Comparison of ENCODE assay signal across 23 mouse cellular contexts in the genomic region with DNA sequence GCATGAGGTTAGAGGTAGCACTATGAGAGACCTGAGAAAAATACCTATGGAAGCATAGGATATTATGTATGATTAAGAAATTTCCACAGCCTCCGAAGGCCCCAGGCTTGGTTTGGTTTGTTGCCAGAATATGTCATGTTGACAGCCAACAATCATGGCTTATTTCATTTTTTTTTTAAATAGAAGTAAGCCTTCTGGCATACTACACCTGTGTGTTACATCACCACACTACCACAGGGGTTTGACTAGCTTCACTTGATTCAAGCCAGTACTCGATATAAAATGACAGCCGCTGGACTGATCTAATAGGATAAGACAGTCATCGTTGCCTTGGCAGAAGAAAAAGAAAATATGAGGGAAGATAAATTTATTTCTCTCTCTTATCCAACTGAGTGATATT.
A peak's percentile ranks its signal among the peaks of the same experiment; 100 is the strongest.
DNase-seq lines count a peak whose midpoint lies in the region; ATAC-seq lines count a peak whose summit lies in the region.
"Had no signal": no experiment of that assay in that cellular context is flagged by ENCODE, and none has a peak within 500 bp of the region (broad histone marks: within the 10 kb centered on the region; RNA-seq: fewer than 3 reads in every experiment).

No protein-coding gene starts in this region.

- H3K9me3 ChIP-seq in embryonic facial prominence, embryonic 14.5 days (ENCODE audit: control insufficient read depth, low read length): no peaks in the 10 kb centered on the region
- no peaks in the 10 kb centered on the region for H3K9me3 ChIP-seq in embryonic facial prominence, embryonic 10.5 days
- H3K9me3 ChIP-seq: embryonic facial prominence, embryonic 12.5 days; embryonic facial prominence, embryonic 15.5 days; forebrain, embryonic 13.5 days; forebrain, embryonic 15.5 days; G1E had no signal

- H3K27ac ChIP-seq in embryonic facial prominence, embryonic 14.5 days (replicated peaks; ENCODE audit: low read depth, low read length): no peak overlapping the region
- no peak overlapping the region for H3K27ac ChIP-seq in embryonic facial prominence, embryonic 10.5 days (replicated peaks)
- H3K27ac ChIP-seq: embryonic facial prominence, embryonic 12.5 days; embryonic facial prominence, embryonic 15.5 days; forebrain, embryonic 13.5 days; forebrain, embryonic 15.5 days had no signal

- ATAC-seq in embryonic facial prominence, embryonic 14.5 days (ENCODE audit: low read depth): no peak
- ATAC-seq: CD4-positive, CD25-positive, alpha-beta regulatory T cell, adult 4 months; forebrain, embryonic 13.5 days; forebrain, embryonic 15.5 days; forebrain, postnatal 0 days had no signal

- no peak overlapping the region for H3K4me2 ChIP-seq in embryonic facial prominence, embryonic 14.5 days (ENCODE audit: low read depth, low read length)
- H3K4me2 ChIP-seq: embryonic facial prominence, embryonic 12.5 days; embryonic facial prominence, embryonic 15.5 days; forebrain, embryonic 13.5 days; forebrain, embryonic 15.5 days had no signal

- no peaks in the 10 kb centered on the region for H3K4me1 ChIP-seq in embryonic facial prominence, embryonic 14.5 days (ENCODE audit: control insufficient read depth, insufficient read depth, low read length)
- no peaks in the 10 kb centered on the region for H3K4me1 ChIP-seq in embryonic facial prominence, embryonic 10.5 days
- H3K4me1 ChIP-seq: embryonic facial prominence, embryonic 12.5 days; embryonic facial prominence, embryonic 15.5 days; forebrain, embryonic 13.5 days; forebrain, embryonic 15.5 days had no signal

- H3K4me3 ChIP-seq in embryonic facial prominence, embryonic 14.5 days (ENCODE audit: low read depth, low read length): no peak overlapping the region
- no peak overlapping the region for H3K4me3 ChIP-seq in embryonic facial prominence, embryonic 10.5 days
- H3K4me3 ChIP-seq: embryonic facial prominence, embryonic 12.5 days; embryonic facial prominence, embryonic 15.5 days; erythroblast, embryonic 14.5 days; forebrain, embryonic 13.5 days; forebrain, embryonic 15.5 days had no signal

- H3K9ac ChIP-seq in embryonic facial prominence, embryonic 14.5 days (ENCODE audit: low read depth, low read length): no peak overlapping the region
- H3K9ac ChIP-seq: embryonic facial prominence, embryonic 12.5 days; embryonic facial prominence, embryonic 15.5 days; forebrain, embryonic 13.5 days; forebrain, embryonic 15.5 days; forebrain, postnatal 0 days had no signal

- peak; percentile 12 for DNase-seq in embryonic facial prominence, embryonic 14.5 days (ENCODE audit: low spot score)
- no peak for DNase-seq in embryonic facial prominence, embryonic 10.5 days (ENCODE audit: low spot score)
- peak; percentile 5 for DNase-seq in NIH3T3 (ENCODE audit: low read depth)
- peak; percentile 70 for DNase-seq in gonadal fat pad, adult 2 months (ENCODE audit: low read depth)
- no peak for DNase-seq in cerebellum, postnatal 14 days
- DNase-seq: adrenal gland, adult 2 months; adrenal gland, postnatal 10 days; adrenal gland, postnatal 25 days; B cell, adult 2 months; cerebellum, adult 11 months; cerebellum, adult 18-20 months; cerebellum, adult 9-10 months; cerebellum, postnatal 36 days; embryo, embryonic 11 days; forebrain, postnatal 0 days had no signal

- WGBS in embryonic facial prominence, embryonic 14.5 days: 70% methylated on average over 4 of the region's 4 CpGs
- 94% methylated on average over 4 of the region's 4 CpGs for whole genome bisulfite sequencing in embryonic facial prominence, embryonic 10.5 days

- H3K27me3 ChIP-seq in embryonic facial prominence, embryonic 14.5 days (replicated peaks; ENCODE audit: control insufficient read depth, insufficient read depth, low read length): no peaks in the 10 kb centered on the region
- no peaks in the 10 kb centered on the region for H3K27me3 ChIP-seq in embryonic facial prominence, embryonic 10.5 days (replicated peaks; ENCODE audit: low read depth, poor library complexity, severe bottlenecking)
- H3K27me3 ChIP-seq: CH12.LX; embryonic facial prominence, embryonic 12.5 days; embryonic facial prominence, embryonic 15.5 days; forebrain, embryonic 13.5 days; forebrain, embryonic 15.5 days had no signal

- H3K36me3 ChIP-seq in embryonic facial prominence, embryonic 14.5 days (ENCODE audit: control insufficient read depth, insufficient read depth, low read length): no peaks in the 10 kb centered on the region
- no peaks in the 10 kb centered on the region for H3K36me3 ChIP-seq in embryonic facial prominence, embryonic 10.5 days (replicated peaks)
- H3K36me3 ChIP-seq: embryonic facial prominence, embryonic 12.5 days; embryonic facial prominence, embryonic 15.5 days; forebrain, embryonic 15.5 days; G1E had no signal

Comparison
In these comparisons a context has a peak if more than half of its experiments do, and no peak if none do; other contexts are left out.
1. DNase-seq: peak in embryonic facial prominence, embryonic 14.5 days (single experiment), NIH3T3 (single experiment) and gonadal fat pad, adult 2 months (single experiment); none in embryonic facial prominence, embryonic 10.5 days (single experiment) and cerebellum, postnatal 14 days (0 of 2).